ENCODE assay signal across 30 mouse cellular contexts in genomic region chr11:95768244-95768643, GRCm38 (mm10). TPM values are rescaled to one million over a fixed set of nuclear protein-coding genes. Genes with fewer than 3 reads are reported as not detected.
A peak's percentile ranks its signal among the peaks of the same experiment; 100 is the strongest.
DNase-seq lines count a peak whose midpoint lies in the region; ATAC-seq and TF ChIP-seq lines count a peak whose summit lies in the region.
"Had no signal": no experiment of that assay in that cellular context is flagged by ENCODE, and none has a peak within 500 bp of the region (broad histone marks: within the 10 kb centered on the region; RNA-seq: fewer than 3 reads in every experiment).

No protein-coding gene starts in this region.

- no peaks in the 10 kb centered on the region for H3K9me3 ChIP-seq in intestine, embryonic 16.5 days (ENCODE audit: control insufficient read depth, low read length)
- no peaks in the 10 kb centered on the region for H3K9me3 ChIP-seq in intestine, embryonic 15.5 days
- H3K9me3 ChIP-seq in midbrain, embryonic 11.5 days (ENCODE audit: control insufficient read depth, low read length) = no peaks in the 10 kb centered on the region
- no peaks in the 10 kb centered on the region for H3K9me3 ChIP-seq in midbrain, postnatal 0 days (ENCODE audit: low read length)
- no peaks in the 10 kb centered on the region for H3K9me3 ChIP-seq in intestine, postnatal 0 days (ENCODE audit: control insufficient read depth)
- H3K9me3 ChIP-seq: embryonic facial prominence, embryonic 13.5 days; embryonic facial prominence, embryonic 15.5 days; forebrain, embryonic 10.5 days; forebrain, embryonic 12.5 days; G1E had no signal

- H3K4me3 ChIP-seq in intestine, embryonic 16.5 days (ENCODE audit: low read length) = no peak overlapping the region
- H3K4me3 ChIP-seq in intestine, embryonic 15.5 days (replicated peaks) = no peak overlapping the region
- no peak overlapping the region for H3K4me3 ChIP-seq in kidney, adult 2 months (ENCODE audit: insufficient read depth, low read depth, low read length)
- H3K4me3 ChIP-seq in midbrain, embryonic 11.5 days (ENCODE audit: low read depth, low read length) = no peak overlapping the region
- H3K4me3 ChIP-seq in midbrain, postnatal 0 days (ENCODE audit: low read depth, low read length) = no peak overlapping the region
- no peak overlapping the region for H3K4me3 ChIP-seq in intestine, postnatal 0 days (ENCODE audit: low read depth, low read length)
- H3K4me3 ChIP-seq: embryonic facial prominence, embryonic 13.5 days; embryonic facial prominence, embryonic 15.5 days; erythroblast, embryonic 14.5 days; forebrain, embryonic 10.5 days; forebrain, embryonic 12.5 days had no signal

- H3K27me3 ChIP-seq in intestine, embryonic 16.5 days (replicated peaks; ENCODE audit: control insufficient read depth, insufficient read depth, low read length) = no peaks in the 10 kb centered on the region
- H3K27me3 ChIP-seq in intestine, embryonic 15.5 days (replicated peaks) = no peaks in the 10 kb centered on the region
- H3K27me3 ChIP-seq in kidney, adult 2 months (replicated peaks; ENCODE audit: control insufficient read depth, insufficient read depth, low read length) = no peaks in the 10 kb centered on the region
- no peaks in the 10 kb centered on the region for H3K27me3 ChIP-seq in midbrain, embryonic 11.5 days (ENCODE audit: control insufficient read depth, insufficient read depth, low read length)
- H3K27me3 ChIP-seq in midbrain, postnatal 0 days (ENCODE audit: insufficient read depth, low read length) = no peaks in the 10 kb centered on the region
- H3K27me3 ChIP-seq in intestine, postnatal 0 days (replicated peaks; ENCODE audit: control insufficient read depth, insufficient read depth, low read length) = no peaks in the 10 kb centered on the region
- H3K27me3 ChIP-seq: CH12.LX; embryonic facial prominence, embryonic 13.5 days; embryonic facial prominence, embryonic 15.5 days; forebrain, embryonic 12.5 days had no signal

- DNase-seq in kidney, adult 2 months = peak; percentile 46
- no peak for DNase-seq in kidney, postnatal 4 days
- DNase-seq in midbrain, embryonic 11.5 days (ENCODE audit: low spot score, missing footprints) = peak; percentile 1
- DNase-seq in midbrain, postnatal 0 days (ENCODE audit: low spot score) = no peak
- no peak for DNase-seq in urinary bladder, postnatal 25 days (ENCODE audit: low spot score)
- DNase-seq: adrenal gland, adult 8-10 months; adrenal gland, postnatal 14 days; adrenal gland, postnatal 36 days; B cell, adult 2 months; cerebellum, adult 11 months; cerebellum, adult 18-20 months; cerebellum, adult 8-10 months; cerebellum, adult 9-11 months; cerebellum, postnatal 14 days; cerebellum, postnatal 36 days; embryo, embryonic 11 days had no signal

- no peak for TF ChIP-seq CTCF in kidney, adult 2 months (conservative IDR thresholded peaks at IDR 0.05; ENCODE audit: insufficient read depth, insufficient read length, low read depth, low read length)
- no peak for TF ChIP-seq CTCF in midbrain, postnatal 0 days (IDR thresholded peaks at IDR 0.05)
- TF ChIP-seq CTCF in intestine, postnatal 0 days (IDR thresholded peaks at IDR 0.05; ENCODE audit: low read depth) = no peak

- H3K9ac ChIP-seq in intestine, embryonic 16.5 days (ENCODE audit: low read depth, low read length) = no peak overlapping the region
- H3K9ac ChIP-seq in intestine, embryonic 15.5 days = no peak overlapping the region
- no peak overlapping the region for H3K9ac ChIP-seq in midbrain, embryonic 11.5 days (ENCODE audit: low read length)
- H3K9ac ChIP-seq in midbrain, postnatal 0 days (replicated peaks; ENCODE audit: low read length, poor library complexity, severe bottlenecking) = no peak overlapping the region
- no peak overlapping the region for H3K9ac ChIP-seq in intestine, postnatal 0 days (ENCODE audit: low read depth, low read length)
- H3K9ac ChIP-seq: embryonic facial prominence, embryonic 13.5 days; embryonic facial prominence, embryonic 15.5 days; forebrain, embryonic 12.5 days had no signal

- H3K4me1 ChIP-seq in intestine, embryonic 16.5 days (ENCODE audit: control insufficient read depth, insufficient read depth, low read length) = no peaks in the 10 kb centered on the region
- no peaks in the 10 kb centered on the region for H3K4me1 ChIP-seq in intestine, embryonic 15.5 days (replicated peaks)
- 0 out of 2 replicates have a peak, but pooled peaks cover 10% of the 10 kb centered on the region for H3K4me1 ChIP-seq in kidney, adult 2 months (ENCODE audit: control insufficient read depth, insufficient read depth, low read length)
- H3K4me1 ChIP-seq in midbrain, embryonic 11.5 days (ENCODE audit: control insufficient read depth, insufficient read depth, low read length) = no peaks in the 10 kb centered on the region
- H3K4me1 ChIP-seq in midbrain, postnatal 0 days (ENCODE audit: insufficient read depth, low read length) = no peaks in the 10 kb centered on the region
- no peaks in the 10 kb centered on the region for H3K4me1 ChIP-seq in intestine, postnatal 0 days (replicated peaks; ENCODE audit: control insufficient read depth, insufficient read depth, low read length)
- H3K4me1 ChIP-seq: embryonic facial prominence, embryonic 13.5 days; forebrain, embryonic 12.5 days had no signal

- no peak overlapping the region for H3K4me2 ChIP-seq in intestine, embryonic 16.5 days (ENCODE audit: low read depth, low read length)
- H3K4me2 ChIP-seq in intestine, embryonic 15.5 days (replicated peaks) = no peak overlapping the region
- no peak overlapping the region for H3K4me2 ChIP-seq in midbrain, embryonic 11.5 days
- H3K4me2 ChIP-seq in midbrain, postnatal 0 days (ENCODE audit: low read depth, low read length, poor library complexity, severe bottlenecking) = no peak overlapping the region
- H3K4me2 ChIP-seq in intestine, postnatal 0 days (replicated peaks; ENCODE audit: low read depth) = no peak overlapping the region
- H3K4me2 ChIP-seq: embryonic facial prominence, embryonic 13.5 days; embryonic facial prominence, embryonic 15.5 days; forebrain, embryonic 12.5 days had no signal

- ATAC-seq in intestine, embryonic 16.5 days = peak; percentile 77
- ATAC-seq in intestine, embryonic 15.5 days = no peak
- ATAC-seq in midbrain, embryonic 11.5 days (ENCODE audit: low FRiP score) = no peak
- no peak for ATAC-seq in midbrain, postnatal 0 days (ENCODE audit: low FRiP score)
- ATAC-seq in intestine, postnatal 0 days = peak; percentile 57; the same call in 1 of the 2 replicates
- ATAC-seq: CD4-positive, CD25-positive, alpha-beta regulatory T cell, adult 4 months; forebrain, embryonic 14.5 days; forebrain, embryonic 16.5 days had no signal

- TF ChIP-seq POLR2A in kidney, adult 2 months (IDR thresholded peaks at IDR 0.05; ENCODE audit: low read depth, low read length) = no peak

- WGBS in intestine, embryonic 16.5 days = 71% methylated on average over 6 of the region's 6 CpGs
- WGBS in intestine, embryonic 15.5 days = 78% methylated on average over 6 of the region's 6 CpGs
- WGBS in kidney, adult 2 months = 51% methylated on average over 6 of the region's 6 CpGs
- 86% methylated on average over 6 of the region's 6 CpGs for WGBS in midbrain, embryonic 11.5 days
- WGBS in midbrain, postnatal 0 days = 90% methylated on average over 6 of the region's 6 CpGs
- 49% methylated on average over 6 of the region's 6 CpGs for WGBS in intestine, postnatal 0 days

- H3K27ac ChIP-seq in intestine, embryonic 16.5 days (ENCODE audit: low read length) = peak overlapping the region; percentile 51; the same call in 1 of the 2 replicates
- no peak overlapping the region for H3K27ac ChIP-seq in intestine, embryonic 15.5 days
- no peak overlapping the region for H3K27ac ChIP-seq in kidney, adult 2 months (ENCODE audit: insufficient read depth, low read depth, low read length)
- no peak overlapping the region for H3K27ac ChIP-seq in midbrain, embryonic 11.5 days (ENCODE audit: low read depth, low read length)
- no peak overlapping the region for H3K27ac ChIP-seq in midbrain, postnatal 0 days (ENCODE audit: low read depth, low read length)
- no peak overlapping the region for H3K27ac ChIP-seq in intestine, postnatal 0 days (ENCODE audit: low read depth, low read length)
- H3K27ac ChIP-seq: embryonic facial prominence, embryonic 13.5 days; embryonic facial prominence, embryonic 15.5 days; forebrain, embryonic 10.5 days; forebrain, embryonic 12.5 days had no signal

- peaks cover 8% of the 10 kb centered on the region for H3K36me3 ChIP-seq in intestine, embryonic 16.5 days (ENCODE audit: control insufficient read depth, insufficient read depth, low read length)
- peaks cover 14% of the 10 kb centered on the region for H3K36me3 ChIP-seq in intestine, embryonic 15.5 days
- no peaks in the 10 kb centered on the region for H3K36me3 ChIP-seq in kidney, adult 2 months (ENCODE audit: control insufficient read depth, insufficient read depth, low read length)
- H3K36me3 ChIP-seq in midbrain, embryonic 11.5 days (ENCODE audit: control insufficient read depth, insufficient read depth, low read length) = 0 out of 2 replicates have a peak, but pooled peaks cover 3% of the 10 kb centered on the region
- peaks cover 22% of the 10 kb centered on the region for H3K36me3 ChIP-seq in midbrain, postnatal 0 days (ENCODE audit: insufficient read depth, low read length)
- peaks cover 19% of the 10 kb centered on the region; the same call in 1 of the 2 replicates for H3K36me3 ChIP-seq in intestine, postnatal 0 days (ENCODE audit: control insufficient read depth, insufficient read depth)

RNA-seq across cellular contexts. Expression of gene B130006D01Rik, which starts 44.9 kb away (rescaled TPM):
- 0.78 and 0.92 TPM in 2 replicates for polyA plus RNA-seq in intestine, embryonic 16.5 days (2015; fragmentation: Nextera tagmentation; extraction: Ambion mirVana)
- 0.77 and 0.96 TPM in 2 replicates for polyA plus RNA-seq in intestine, embryonic 15.5 days (2015; fragmentation: Nextera tagmentation; extraction: Ambion mirVana)
- 0.03 and 0.07 TPM in 2 replicates for polyA plus RNA-seq in kidney, adult 2 months (2012; rRNA removed)
- 0.39 and 1.1 TPM in 2 replicates for polyA plus RNA-seq in midbrain, embryonic 11.5 days (2014; fragmentation: Nextera tagmentation; extraction: Ambion mirVana)
- total RNA-seq in midbrain, postnatal 0 days (2014; rRNA removed) = 0.66 and 2.1 TPM in 2 replicates
- polyA plus RNA-seq in midbrain, postnatal 0 days (2015; fragmentation: Nextera tagmentation; extraction: Ambion mirVana) = 0.32 and 0.51 TPM in 2 replicates
- 0.26 and 0.41 TPM in 2 replicates for polyA plus RNA-seq in intestine, postnatal 0 days (2015; fragmentation: Nextera tagmentation; extraction: Ambion mirVana)
- polyA plus RNA-seq: erythroblast, embryonic 14.5 days had no signal

RNA-seq across cellular contexts. Expression of gene Zfp652, which starts 55.8 kb away (rescaled TPM):
- 14.7 and 16.8 TPM in 2 replicates for polyA plus RNA-seq in intestine, embryonic 16.5 days (2015; fragmentation: Nextera tagmentation; extraction: Ambion mirVana)
- polyA plus RNA-seq in intestine, embryonic 15.5 days (2015; fragmentation: Nextera tagmentation; extraction: Ambion mirVana) = 18.0 and 18.4 TPM in 2 replicates
- 10.9 and 11.4 TPM in 2 replicates for polyA plus RNA-seq in kidney, adult 2 months (2012; rRNA removed)
- 10.2 and 10.4 TPM in 2 replicates for polyA plus RNA-seq in midbrain, embryonic 11.5 days (2014; fragmentation: Nextera tagmentation; extraction: Ambion mirVana)
- total RNA-seq in midbrain, postnatal 0 days (2014; rRNA removed) = 25.3 and 25.7 TPM in 2 replicates
- 12.6 and 13.2 TPM in 2 replicates for polyA plus RNA-seq in midbrain, postnatal 0 days (2015; fragmentation: Nextera tagmentation; extraction: Ambion mirVana)
- 7.9 and 9.7 TPM in 2 replicates for polyA plus RNA-seq in intestine, postnatal 0 days (2015; fragmentation: Nextera tagmentation; extraction: Ambion mirVana)

RNA-seq across cellular contexts. Expression of gene Phospho1, which starts 56.1 kb away (rescaled TPM):
- 0.43 and 0.51 TPM in 2 replicates for polyA plus RNA-seq in intestine, embryonic 16.5 days (2015; fragmentation: Nextera tagmentation; extraction: Ambion mirVana)
- 0.55 and 0.56 TPM in 2 replicates for polyA plus RNA-seq in intestine, embryonic 15.5 days (2015; fragmentation: Nextera tagmentation; extraction: Ambion mirVana)
- 26.4 and 46.5 TPM in 2 replicates for polyA plus RNA-seq in kidney, adult 2 months (2012; rRNA removed)
- polyA plus RNA-seq in midbrain, embryonic 11.5 days (2014; fragmentation: Nextera tagmentation; extraction: Ambion mirVana) = not detected in 2 replicates
- total RNA-seq in midbrain, postnatal 0 days (2014; rRNA removed) = 0.85 and 2.1 TPM in 2 replicates
- polyA plus RNA-seq in midbrain, postnatal 0 days (2015; fragmentation: Nextera tagmentation; extraction: Ambion mirVana) = not detected in 2 replicates
- polyA plus RNA-seq in intestine, postnatal 0 days (2015; fragmentation: Nextera tagmentation; extraction: Ambion mirVana) = 2.6 and 2.9 TPM in 2 replicates
- polyA plus RNA-seq: CD4-positive, CD25-positive, alpha-beta regulatory T cell, adult 4 months; embryonic facial prominence, embryonic 11.5 days; forebrain, embryonic 10.5 days; forebrain, embryonic 12.5 days; forebrain, embryonic 14.5 days; forebrain, embryonic 16.5 days had no signal

Comparison
In these comparisons a context has a peak if more than half of its experiments do, and no peak if none do; other contexts are left out.
1. ATAC-seq: peak in intestine, embryonic 16.5 days (single experiment) and intestine, postnatal 0 days (single experiment); none in intestine, embryonic 15.5 days (single experiment), midbrain, embryonic 11.5 days (single experiment) and midbrain, postnatal 0 days (single experiment).
2. DNase-seq: peak in kidney, adult 2 months (single experiment) and midbrain, embryonic 11.5 days (single experiment); none in kidney, postnatal 4 days (0 of 2), midbrain, postnatal 0 days (single experiment) and urinary bladder, postnatal 25 days (single experiment).